Mouse (Mus musculus) lung, postnatal 0 days (tissue): Measurements from ENCODE around the gene Ptpn4.

Source experiments
- CTCF ChIP-seq: IDR thresholded peaks from 2 replicates; pipeline ENCODE4 v1.5.1; 2016; ENCODE audit warnings: antibody characterized with exemption, mild to moderate bottlenecking
- EP300 ChIP-seq: IDR thresholded peaks from 2 replicates; pipeline ENCODE4 v1.6.1; 2016; ENCODE audit warnings: antibody characterized with exemption, mild to moderate bottlenecking, control low read depth

DNA sequence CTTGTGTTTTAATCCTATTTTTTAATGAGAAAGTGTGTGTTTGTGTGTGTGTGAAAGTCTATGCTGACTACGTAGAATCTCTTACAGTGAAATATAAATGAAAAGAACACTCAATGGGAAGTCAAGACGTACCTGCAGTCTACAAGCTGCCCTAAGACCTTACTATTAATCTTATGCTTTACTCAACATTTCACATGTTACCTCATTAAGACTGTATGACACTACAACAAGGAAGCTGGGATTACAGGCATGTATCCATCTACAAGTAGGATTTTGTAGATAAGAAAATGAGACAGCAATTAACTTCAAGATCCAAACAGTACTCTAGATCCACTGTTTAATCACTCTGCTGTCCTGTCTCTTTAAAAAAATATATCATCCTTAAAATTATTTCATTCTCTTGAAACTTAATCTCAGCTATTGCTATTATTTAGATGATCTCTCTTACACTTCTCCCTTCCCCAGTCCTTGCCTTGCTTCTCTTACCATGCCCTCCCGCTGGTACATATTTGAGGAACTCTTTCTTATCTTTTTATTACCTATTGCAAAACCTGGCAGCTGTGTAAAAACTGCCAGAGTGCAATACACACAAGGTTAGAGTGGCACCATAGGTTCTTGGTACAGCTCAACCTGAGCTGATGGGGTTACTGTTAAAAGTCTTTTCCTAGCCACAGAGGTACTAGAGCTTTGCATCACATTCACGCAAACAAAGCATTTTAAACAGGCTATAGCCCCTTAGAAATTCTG lies 130.8 kb downstream of the Ptpn4 start:
- no peak for TF ChIP-seq CTCF
- TF ChIP-seq EP300 = no peak
